Mouse (Mus musculus): ENCODE results near the gene Igsf10.

GRCm38 (mm10) chr3:59328526-59328925, 15.7 kb downstream of the Igsf10 start:
- TF ChIP-seq CTCF (IDR thresholded peaks at IDR 0.05; ENCODE audit: borderline replicate concordance, insufficient read depth, low read length) (no peak), POLR2A (IDR thresholded peaks at IDR 0.05; ENCODE audit: low read depth, low read length) (no peak)

Data from embryonic fibroblast, embryonic 13.5 days (primary cell).